Mouse (Mus musculus) forebrain, postnatal 0 days (tissue): Measurements from ENCODE around the gene Zbbx. TPM values are rescaled to one million over a fixed set of nuclear protein-coding genes. Genes with fewer than 3 reads are reported as not detected.

Experiments used
- ATAC-seq: fragments of 200-750 bp; cut with Nextera tagmentation; 2 replicates; pipeline ENCODE4 v1.8.0; 2017; ENCODE audit warnings: mild to moderate bottlenecking, moderate library complexity
- DNase-seq: peaks from one replicate; pipeline ENCODE4 v3.0.0-alpha.2; 2015
- H3K27ac ChIP-seq: fragments of 300-500 bp; sonication (generic); 2 replicates; pipeline ENCODE4 v1.5.1; 2014; ENCODE audit warnings: low read depth, mild to moderate bottlenecking, antibody characterized with exemption, low read length, moderate library complexity, mixed read lengths
- H3K27me3 ChIP-seq: fragments of 300-500 bp; sonication (generic); 2 replicates; pipeline ENCODE4 v1.6.1; 2014; ENCODE audit warnings: mild to moderate bottlenecking, low read length, mixed read lengths; ENCODE audit not compliant: insufficient read depth
- H3K36me3 ChIP-seq: fragments of 300-500 bp; sonication (generic); 2 replicates; pipeline ENCODE4 v1.6.1; 2014; ENCODE audit warnings: mild to moderate bottlenecking, moderate library complexity; ENCODE audit not compliant: insufficient read depth
- H3K4me1 ChIP-seq: fragments of 300-500 bp; sonication (generic); 2 replicates; pipeline ENCODE4 v1.6.1; 2014; ENCODE audit warnings: antibody characterized with exemption; ENCODE audit not compliant: insufficient read depth
- H3K4me2 ChIP-seq: fragments of 300-500 bp; sonication (generic); 2 replicates; pipeline ENCODE4 v1.6.1; 2014; ENCODE audit warnings: low read depth, mild to moderate bottlenecking, moderate library complexity
- H3K4me3 ChIP-seq: fragments of 300-500 bp; sonication (generic); 2 replicates; pipeline ENCODE4 v1.5.1; 2014; ENCODE audit warnings: low read depth, low read length, mixed read lengths
- H3K9ac ChIP-seq: fragments of 300-500 bp; sonication (generic); 2 replicates; pipeline ENCODE4 v1.6.1; 2014; ENCODE audit warnings: mild to moderate bottlenecking
- H3K9me3 ChIP-seq: fragments of 300-500 bp; sonication (generic); 2 replicates; pipeline ENCODE4 v1.6.1; 2016; ENCODE audit warnings: low read length
- CTCF ChIP-seq: sonication (generic); IDR thresholded peaks from 2 replicates; pipeline ENCODE4 v1.5.1; 2016; ENCODE audit warnings: antibody characterized with exemption, control low read depth, low read depth
- WGBS: fragments of 180-500 bp; shearing (Covaris S2); extraction: QIAGEN DNeasy Blood & Tissue Kit; methylation state at CpG from one replicate; pipeline ENCODE4 v1.1.7; 2014; 5-methylcytosine and 5-hydroxymethylcytosine counted together
- polyA plus RNA-seq: library from polyadenylated mRNA; unstranded; fragments of >200 nt; fragmentation: Nextera tagmentation; extraction: Ambion mirVana; gene quantifications from 2 replicates; pipeline ENCODE4 v1.2.1, GENCODE M21; 2015
- total RNA-seq: library from RNA; depleted of rRNA; stranded (reverse); fragments of >200 nt; gene quantifications from 2 replicates; pipeline ENCODE4 v1.2.3, GENCODE M21; 2014; rRNA removed

The Zbbx gene
- 2.6 and 4.0 TPM in 2 replicates for total RNA-seq
- polyA plus RNA-seq: 0.89 and 1.6 TPM in 2 replicates

- DNase-seq: peak; percentile 91
- peak within 1 kb of the TSS; percentile 29 for H3K9ac ChIP-seq
Measured at GRCm38 (mm10) chr3:75164838-75165496, at the start of gene Zbbx. TSS of gene Zbbx (minus strand) at chr3:75165034.

GRCm38 (mm10) chr3:75202808-75203503 is 38.1 kb upstream of the Zbbx start:
- WGBS: 39% methylated on average over 12 of the region's 12 CpGs
- Histone ChIP-seq H3K27me3 (no peaks in the 10 kb centered on the region), H3K9ac (no peak overlapping the region), H3K27ac (no peak overlapping the region), H3K4me2 (no peak overlapping the region), H3K4me1 (no peaks in the 10 kb centered on the region), H3K4me3 (no peak overlapping the region), H3K9me3 (no peaks in the 10 kb centered on the region), H3K36me3 (no peaks in the 10 kb centered on the region)
- ATAC-seq (peak; percentile 47), DNase-seq (peak; percentile 49)
- TF ChIP-seq CTCF: peak; percentile 76

More at GRCm38 (mm10) chr3:75164838-75165496, at the start of gene Zbbx:
- Histone ChIP-seq H3K27me3 (no peaks in the 10 kb centered on the region), H3K27ac (no peak within 1 kb of the TSS), H3K4me3 (peak within 1 kb of the TSS; percentile 43), H3K36me3 (no peaks in the 10 kb centered on the region), H3K9me3 (no peaks in the 10 kb centered on the region), H3K4me2 (peak within 1 kb of the TSS; percentile 55), H3K4me1 (no peaks in the 10 kb centered on the region)
- peak; percentile 80 for TF ChIP-seq CTCF
- 12% methylated on average over 20 of the region's 20 CpGs for WGBS
- peak; percentile 99 for ATAC-seq

GRCm38 (mm10) chr3:75182606-75183005 is 17.8 kb upstream of the Zbbx start:
- Histone ChIP-seq H3K27me3 (no peaks in the 10 kb centered on the region), H3K4me1 (no peaks in the 10 kb centered on the region), H3K4me3 (no peak overlapping the region), H3K27ac (no peak overlapping the region), H3K9me3 (no peaks in the 10 kb centered on the region), H3K36me3 (no peaks in the 10 kb centered on the region), H3K4me2 (no peak overlapping the region), H3K9ac (no peak overlapping the region)
- TF ChIP-seq CTCF: no peak
- no peak for ATAC-seq
- no peak for DNase-seq
- 87% methylated on average over 1 of the region's 1 CpGs for WGBS

- Histone ChIP-seq H3K4me1 (0 out of 2 replicates have a peak, but pooled peaks cover 2% of the 10 kb centered on the region), H3K9ac (no peak overlapping the region), H3K9me3 (no peaks in the 10 kb centered on the region), H3K27ac (no peak overlapping the region), H3K4me3 (no peak overlapping the region), H3K4me2 (no peak overlapping the region), H3K27me3 (no peaks in the 10 kb centered on the region), H3K36me3 (no peaks in the 10 kb centered on the region)
- ATAC-seq (no peak), DNase-seq (no peak)
- WGBS: 7% methylated on average over 3 of the region's 3 CpGs
- TF ChIP-seq CTCF: no peak
Measured at GRCm38 (mm10) chr3:75141876-75142275, 23.0 kb downstream of the Zbbx start.

- DNase-seq: peak; percentile 2
- no peaks in the 10 kb centered on the region for H3K27me3 ChIP-seq
- H3K36me3 ChIP-seq: no peaks in the 10 kb centered on the region
- no peak for TF ChIP-seq CTCF
- H3K4me3 ChIP-seq: no peak overlapping the region
- ATAC-seq: no peak
- no peak overlapping the region for H3K9ac ChIP-seq
- no peak overlapping the region for H3K4me2 ChIP-seq
- no peak overlapping the region for H3K27ac ChIP-seq
- H3K9me3 ChIP-seq: no peaks in the 10 kb centered on the region
- no peaks in the 10 kb centered on the region for H3K4me1 ChIP-seq
Measured at GRCm38 (mm10) chr3:75104867-75105266, 60.0 kb downstream of the Zbbx start.

- no peaks in the 10 kb centered on the region for H3K9me3 ChIP-seq
- no peak for TF ChIP-seq CTCF
- H3K27ac ChIP-seq: no peak overlapping the region
- no peak overlapping the region for H3K4me3 ChIP-seq
- ATAC-seq (peak; percentile 82), DNase-seq (no peak)
- no peaks in the 10 kb centered on the region for H3K4me1 ChIP-seq
- H3K9ac ChIP-seq: no peak overlapping the region
- no peak overlapping the region for H3K4me2 ChIP-seq
- no peaks in the 10 kb centered on the region for H3K27me3 ChIP-seq
- no peaks in the 10 kb centered on the region for H3K36me3 ChIP-seq
- 43% methylated on average over 1 of the region's 1 CpGs for WGBS
Measured at GRCm38 (mm10) chr3:75085762-75086161, 79.1 kb downstream of the Zbbx start.

GRCm38 (mm10) chr3:75078906-75079305 is 85.9 kb downstream of the Zbbx start:
- H3K4me2 ChIP-seq: no peak overlapping the region
- WGBS: 58% methylated on average over 1 of the region's 1 CpGs
- no peak overlapping the region for H3K9ac ChIP-seq
- no peak overlapping the region for H3K4me3 ChIP-seq
- H3K9me3 ChIP-seq: no peaks in the 10 kb centered on the region
- no peaks in the 10 kb centered on the region for H3K27me3 ChIP-seq
- peak; percentile 25 for DNase-seq
- no peaks in the 10 kb centered on the region for H3K4me1 ChIP-seq
- no peak overlapping the region for H3K27ac ChIP-seq
- H3K36me3 ChIP-seq: no peaks in the 10 kb centered on the region
- ATAC-seq: peak; percentile 88
- no peak for TF ChIP-seq CTCF
